Mouse (Mus musculus): ENCODE results near the gene Tjp1. TPM values are rescaled to one million over a fixed set of nuclear protein-coding genes. Genes with fewer than 3 reads are reported as not detected.
A peak's percentile ranks its signal among the peaks of the same experiment; 100 is the strongest.

Gene Tjp1
- polyA plus RNA-seq, 1 experiment from 2014 or later, result 3.1 TPM

- WGBS (ENCODE audit: insufficient replicate concordance), result 19% methylated on average over 5 of the region's 5 CpGs
- H3K4me1 ChIP-seq (replicated peaks), result no peaks in the 10 kb centered on the region; the same call in 1 of the 2 replicates
- H3K4me2 ChIP-seq, result no peak overlapping the region
- H3K27me3 ChIP-seq, result no peaks in the 10 kb centered on the region
- DNase-seq (no peak), ATAC-seq (ENCODE audit: low read depth) (no peak)
- no peak overlapping the region for H3K27ac ChIP-seq
- H3K36me3 ChIP-seq, result no peaks in the 10 kb centered on the region
- H3K9me3 ChIP-seq (replicated peaks), result no peaks in the 10 kb centered on the region
- no peak overlapping the region for H3K4me3 ChIP-seq (replicated peaks)
- no peak overlapping the region for H3K9ac ChIP-seq
Measured at GRCm38 (mm10) chr7:65484170-65484778, 43.3 kb downstream of the Tjp1 start.

- H3K9me3 ChIP-seq (replicated peaks), result no peaks in the 10 kb centered on the region
- H3K4me2 ChIP-seq, result no peak overlapping the region
- no peak for ATAC-seq (ENCODE audit: low read depth)
- no peaks in the 10 kb centered on the region for H3K36me3 ChIP-seq
- WGBS (ENCODE audit: insufficient replicate concordance), result 51% methylated on average over 2 of the region's 2 CpGs
- no peak for DNase-seq
- no peak overlapping the region for H3K27ac ChIP-seq
- H3K4me3 ChIP-seq (replicated peaks), result no peak overlapping the region
- H3K27me3 ChIP-seq, result no peaks in the 10 kb centered on the region
- no peaks in the 10 kb centered on the region; the same call in 1 of the 2 replicates for H3K4me1 ChIP-seq (replicated peaks)
- no peak overlapping the region for H3K9ac ChIP-seq
Measured at GRCm38 (mm10) chr7:65482216-65482615, 45.4 kb downstream of the Tjp1 start.

- Histone ChIP-seq H3K36me3 (no peaks in the 10 kb centered on the region), H3K9me3 (replicated peaks) (no peaks in the 10 kb centered on the region), H3K4me1 (replicated peaks) (peaks cover 10% of the 10 kb centered on the region), H3K27me3 (peaks cover 3% of the 10 kb centered on the region), H3K9ac (no peak overlapping the region), H3K27ac (no peak overlapping the region), H3K4me2 (no peak overlapping the region), H3K4me3 (replicated peaks) (no peak overlapping the region)
- no peak for ATAC-seq (ENCODE audit: low read depth)
- 40% methylated on average over 3 of the region's 3 CpGs for WGBS (ENCODE audit: insufficient replicate concordance)
- DNase-seq, result no peak
Measured at GRCm38 (mm10) chr7:65472048-65472447, 55.5 kb downstream of the Tjp1 start.

GRCm38 (mm10) chr7:65471406-65471805 is 56.2 kb downstream of the Tjp1 start:
- Histone ChIP-seq H3K36me3 (no peaks in the 10 kb centered on the region), H3K4me2 (no peak overlapping the region), H3K27ac (no peak overlapping the region), H3K9ac (no peak overlapping the region), H3K4me3 (replicated peaks) (no peak overlapping the region), H3K4me1 (replicated peaks) (peaks cover 15% of the 10 kb centered on the region), H3K9me3 (replicated peaks) (no peaks in the 10 kb centered on the region), H3K27me3 (peaks cover 3% of the 10 kb centered on the region)
- DNase-seq (no peak), ATAC-seq (ENCODE audit: low read depth) (no peak)
- WGBS (ENCODE audit: insufficient replicate concordance), result 71% methylated on average over 6 of the region's 6 CpGs

- no peaks in the 10 kb centered on the region for H3K9me3 ChIP-seq (replicated peaks)
- no peak for DNase-seq
- peaks cover 17% of the 10 kb centered on the region for H3K4me1 ChIP-seq (replicated peaks)
- H3K27me3 ChIP-seq, result peaks cover 3% of the 10 kb centered on the region
- H3K9ac ChIP-seq, result no peak overlapping the region
- no peak overlapping the region for H3K4me3 ChIP-seq (replicated peaks)
- H3K27ac ChIP-seq, result no peak overlapping the region
- H3K36me3 ChIP-seq, result no peaks in the 10 kb centered on the region
- H3K4me2 ChIP-seq, result no peak overlapping the region
- no peak for ATAC-seq (ENCODE audit: low read depth)
- WGBS (ENCODE audit: insufficient replicate concordance), result 27% methylated on average over 8 of the region's 8 CpGs
Measured at GRCm38 (mm10) chr7:65470214-65470613, 57.4 kb downstream of the Tjp1 start.

- Histone ChIP-seq H3K27ac (no peak overlapping the region), H3K36me3 (no peaks in the 10 kb centered on the region), H3K9ac (no peak overlapping the region), H3K4me3 (replicated peaks) (no peak overlapping the region), H3K27me3 (peaks cover 3% of the 10 kb centered on the region), H3K4me2 (no peak overlapping the region), H3K9me3 (replicated peaks) (no peaks in the 10 kb centered on the region), H3K4me1 (replicated peaks) (peaks cover 17% of the 10 kb centered on the region)
- ATAC-seq (ENCODE audit: low read depth) (peak; percentile 63), DNase-seq (no peak)
- 9% methylated on average over 6 of the region's 6 CpGs for WGBS (ENCODE audit: insufficient replicate concordance)
Measured at GRCm38 (mm10) chr7:65469666-65470065, 57.9 kb downstream of the Tjp1 start.

- WGBS (ENCODE audit: insufficient replicate concordance), result 68% methylated on average over 8 of the region's 8 CpGs
- DNase-seq (no peak), ATAC-seq (ENCODE audit: low read depth) (no peak)
- Histone ChIP-seq H3K4me1 (replicated peaks) (peaks cover 20% of the 10 kb centered on the region), H3K27me3 (peaks cover 3% of the 10 kb centered on the region), H3K9me3 (replicated peaks) (no peaks in the 10 kb centered on the region), H3K9ac (no peak overlapping the region), H3K4me2 (no peak overlapping the region), H3K4me3 (replicated peaks) (no peak overlapping the region), H3K36me3 (no peaks in the 10 kb centered on the region), H3K27ac (no peak overlapping the region)
Measured at GRCm38 (mm10) chr7:65468191-65468590, 59.4 kb downstream of the Tjp1 start.

GRCm38 (mm10) chr7:65467306-65468021 is 60.1 kb downstream of the Tjp1 start:
- peaks cover 20% of the 10 kb centered on the region for H3K4me1 ChIP-seq (replicated peaks)
- no peak overlapping the region for H3K27ac ChIP-seq
- H3K9ac ChIP-seq, result no peak overlapping the region
- no peak overlapping the region for H3K4me3 ChIP-seq (replicated peaks)
- H3K27me3 ChIP-seq, result peaks cover 3% of the 10 kb centered on the region
- DNase-seq (no peak), ATAC-seq (ENCODE audit: low read depth) (no peak)
- H3K9me3 ChIP-seq (replicated peaks), result no peaks in the 10 kb centered on the region
- no peak overlapping the region for H3K4me2 ChIP-seq
- no peaks in the 10 kb centered on the region for H3K36me3 ChIP-seq
- WGBS (ENCODE audit: insufficient replicate concordance), result 54% methylated on average over 4 of the region's 4 CpGs

GRCm38 (mm10) chr7:65466137-65466536 is 61.4 kb downstream of the Tjp1 start:
- Histone ChIP-seq H3K4me1 (replicated peaks) (peaks cover 20% of the 10 kb centered on the region), H3K9ac (no peak overlapping the region), H3K36me3 (no peaks in the 10 kb centered on the region), H3K27ac (no peak overlapping the region), H3K4me3 (replicated peaks) (no peak overlapping the region), H3K27me3 (peaks cover 3% of the 10 kb centered on the region), H3K4me2 (no peak overlapping the region), H3K9me3 (replicated peaks) (no peaks in the 10 kb centered on the region)
- ATAC-seq (ENCODE audit: low read depth) (no peak), DNase-seq (no peak)
- 23% methylated on average over 11 of the region's 11 CpGs for WGBS (ENCODE audit: insufficient replicate concordance)

- Histone ChIP-seq H3K9me3 (replicated peaks) (no peaks in the 10 kb centered on the region), H3K4me1 (replicated peaks) (peaks cover 17% of the 10 kb centered on the region), H3K27ac (no peak overlapping the region), H3K4me3 (replicated peaks) (no peak overlapping the region), H3K27me3 (no peaks in the 10 kb centered on the region; the same call in 1 of the 2 replicates), H3K9ac (no peak overlapping the region), H3K36me3 (no peaks in the 10 kb centered on the region), H3K4me2 (no peak overlapping the region)
- ATAC-seq (ENCODE audit: low read depth) (0 out of 2 replicates have a peak, but pooled peaks have one; percentile 45), DNase-seq (no peak)
- 59% methylated on average over 3 of the region's 3 CpGs for WGBS (ENCODE audit: insufficient replicate concordance)
Measured at GRCm38 (mm10) chr7:65464518-65465037, 63.0 kb downstream of the Tjp1 start.

- no peak overlapping the region for H3K4me3 ChIP-seq (replicated peaks)
- DNase-seq (no peak), ATAC-seq (ENCODE audit: low read depth) (no peak)
- no peaks in the 10 kb centered on the region for H3K36me3 ChIP-seq
- no peak overlapping the region for H3K4me2 ChIP-seq
- peaks cover 14% of the 10 kb centered on the region for H3K4me1 ChIP-seq (replicated peaks)
- 60% methylated on average over 4 of the region's 4 CpGs for WGBS (ENCODE audit: insufficient replicate concordance)
- H3K27me3 ChIP-seq, result no peaks in the 10 kb centered on the region
- H3K9ac ChIP-seq, result no peak overlapping the region
- no peak overlapping the region for H3K27ac ChIP-seq
- no peaks in the 10 kb centered on the region for H3K9me3 ChIP-seq (replicated peaks)
Measured at GRCm38 (mm10) chr7:65463438-65463837, 64.1 kb downstream of the Tjp1 start.

Measured in liver, embryonic 13.5 days (tissue).